Mouse (Mus musculus) c-Kit-positive CD71-positive TER-119-negative erythroid progenitor cells, embryonic 14.5 days (primary cell): ENCODE results near the gene Fgr.

Experiments
- DNase-seq: peaks from one replicate; pipeline ENCODE4 v3.0.0-alpha.2; 2013; ENCODE audit warnings: low read depth

The Fgr gene

GRCm38 (mm10) chr4:132958741-132959678, 14.9 kb upstream of the Fgr start:
- DNase-seq: no peak

- no peak for DNase-seq
Observed at GRCm38 (mm10) chr4:132959679-132960045, 14.2 kb upstream of the Fgr start.

GRCm38 (mm10) chr4:132960313-132960712, 13.6 kb upstream of the Fgr start:
- DNase-seq: no peak

GRCm38 (mm10) chr4:132960864-132961639, 12.8 kb upstream of the Fgr start:
- DNase-seq: no peak

GRCm38 (mm10) chr4:132961866-132962265, 12.0 kb upstream of the Fgr start:
- no peak for DNase-seq

GRCm38 (mm10) chr4:132962628-132963027, 11.3 kb upstream of the Fgr start:
- DNase-seq: no peak

DNA sequence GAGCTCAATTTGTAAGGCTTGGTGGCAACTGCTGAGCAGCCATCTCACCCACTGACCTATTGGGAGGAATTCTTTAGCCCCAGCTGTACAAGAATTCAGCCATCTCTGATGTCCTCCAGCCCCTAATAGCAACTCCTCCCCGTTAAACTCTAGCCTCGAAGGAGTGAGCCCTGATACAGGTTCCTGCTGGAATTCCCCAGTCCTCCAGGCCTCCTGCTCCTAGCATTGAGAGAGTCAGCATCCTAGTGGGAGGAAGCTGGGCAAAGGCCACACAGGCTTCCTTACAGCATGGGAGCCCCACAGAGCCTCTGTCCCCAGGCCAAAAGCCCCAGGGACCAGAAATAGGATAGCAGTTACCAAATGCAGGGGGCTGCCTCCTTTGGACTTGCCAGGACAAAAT, 10.5 kb upstream of the Fgr start:
- DNase-seq: no peak

DNA sequence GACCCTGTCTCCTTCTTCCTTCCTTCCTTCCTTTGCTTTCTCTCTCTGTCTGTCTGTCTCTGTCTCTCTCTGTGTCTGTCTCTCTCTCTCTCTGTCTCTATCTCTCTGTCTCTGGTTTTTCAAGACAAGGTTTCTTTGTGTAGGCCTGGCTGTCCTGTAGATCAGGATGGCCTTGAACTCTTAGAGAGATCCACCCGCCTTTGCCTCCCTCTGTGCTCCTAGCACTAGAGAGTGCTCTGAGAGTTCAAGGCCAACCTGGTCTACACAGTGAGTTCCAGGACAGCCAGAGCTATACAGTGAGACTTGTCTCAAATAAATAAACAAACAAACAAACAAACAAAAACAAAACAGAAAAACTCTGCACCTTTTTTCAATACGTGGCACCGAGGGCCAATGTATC, 9.8 kb upstream of the Fgr start:
- DNase-seq: no peak

GRCm38 (mm10) chr4:132964473-132964872, 9.4 kb upstream of the Fgr start:
- no peak for DNase-seq

- no peak for DNase-seq
Observed at GRCm38 (mm10) chr4:132968105-132968938, 5.6 kb upstream of the Fgr start.

GRCm38 (mm10) chr4:132971601-132972000, 2.3 kb upstream of the Fgr start:
- no peak for DNase-seq

- no peak for DNase-seq
Observed at GRCm38 (mm10) chr4:132972101-132972500, 1.8 kb upstream of the Fgr start.

DNA sequence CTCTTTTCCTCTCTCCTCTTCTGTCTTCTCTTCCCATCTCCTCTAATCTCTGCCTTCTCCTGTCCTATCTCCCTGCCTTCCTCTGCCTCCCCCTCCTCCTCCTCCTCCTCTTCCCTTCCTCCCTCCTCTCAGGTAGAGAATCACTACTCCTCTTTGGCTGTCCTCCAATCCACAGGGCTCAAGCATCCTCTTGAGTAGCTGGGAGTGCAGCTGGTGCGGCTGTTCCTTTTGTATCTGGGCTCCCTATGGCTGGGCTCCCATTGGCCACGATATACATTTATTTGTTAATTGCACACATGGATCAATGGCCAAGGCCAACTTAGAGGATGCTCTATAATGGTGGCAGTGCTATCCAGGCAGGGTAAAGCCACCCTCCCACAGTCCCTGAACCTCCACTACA, 1.3 kb upstream of the Fgr start:
- DNase-seq: no peak

DNA sequence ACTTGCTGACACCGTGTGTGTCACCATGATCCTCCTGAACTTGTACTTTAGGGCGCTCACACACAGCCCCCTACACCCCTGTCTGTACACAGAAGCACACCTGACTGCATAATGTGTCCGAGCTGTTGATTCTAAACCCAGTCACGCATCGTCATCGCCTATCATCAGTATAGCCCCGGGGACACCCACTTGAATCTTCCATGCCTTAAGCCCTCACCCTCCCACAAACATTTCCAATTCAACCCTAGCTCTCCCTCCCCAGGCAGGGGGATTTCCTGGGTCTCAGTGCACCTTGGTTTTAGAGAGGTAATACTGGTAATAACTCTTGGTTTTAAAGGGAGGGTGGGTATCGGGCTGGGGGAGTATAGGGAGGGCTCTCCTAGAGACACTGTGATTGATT, 709 bp upstream of the Fgr start:
- DNase-seq: no peak

- DNase-seq: no peak
Observed at GRCm38 (mm10) chr4:132974904-132975303, 1.0 kb downstream of the Fgr start.

DNA sequence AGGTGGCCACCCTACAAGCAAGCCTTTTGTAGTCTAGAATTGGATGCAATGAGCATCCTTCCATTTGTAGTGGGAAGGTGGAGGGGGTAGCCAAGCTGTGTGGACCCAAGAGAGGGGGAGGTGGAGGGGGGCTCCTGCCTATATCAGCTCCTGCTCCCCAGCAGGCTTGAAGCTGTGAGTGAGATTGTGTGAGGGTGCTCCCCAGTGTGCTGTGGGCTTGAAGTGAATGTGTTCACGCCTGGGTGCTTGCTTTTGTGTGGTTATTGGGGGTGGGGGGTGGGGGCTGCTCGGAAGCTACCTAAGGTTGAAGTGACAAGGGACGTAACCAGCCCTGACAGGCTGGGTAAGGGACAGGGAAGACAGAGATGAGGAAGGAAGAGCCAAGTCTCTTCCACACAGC, 1.9 kb downstream of the Fgr start:
- DNase-seq: no peak

GRCm38 (mm10) chr4:132976729-132977128, 2.8 kb downstream of the Fgr start:
- no peak for DNase-seq

- DNase-seq: no peak
Observed at GRCm38 (mm10) chr4:132977597-132977996, 3.7 kb downstream of the Fgr start.

DNA sequence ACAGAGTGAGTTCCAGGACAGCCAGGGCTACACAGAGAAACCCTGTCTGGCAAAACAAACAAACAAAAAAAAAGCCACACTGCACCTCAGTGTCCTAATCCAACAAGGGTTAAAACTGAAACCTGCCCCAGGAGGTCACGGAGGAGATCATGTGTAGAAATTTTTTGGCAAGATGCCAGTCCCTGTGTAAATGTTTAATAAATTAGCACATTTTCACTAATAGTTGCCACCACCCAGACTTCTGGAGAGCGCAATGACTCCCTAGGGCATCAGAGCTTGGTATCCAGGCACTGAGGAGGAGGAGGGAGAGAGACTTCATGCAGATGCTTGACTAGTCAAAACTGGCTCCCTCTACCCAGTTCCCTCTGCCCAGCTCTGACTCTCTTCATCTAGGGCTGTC, 5.3 kb downstream of the Fgr start:
- no peak for DNase-seq

DNA sequence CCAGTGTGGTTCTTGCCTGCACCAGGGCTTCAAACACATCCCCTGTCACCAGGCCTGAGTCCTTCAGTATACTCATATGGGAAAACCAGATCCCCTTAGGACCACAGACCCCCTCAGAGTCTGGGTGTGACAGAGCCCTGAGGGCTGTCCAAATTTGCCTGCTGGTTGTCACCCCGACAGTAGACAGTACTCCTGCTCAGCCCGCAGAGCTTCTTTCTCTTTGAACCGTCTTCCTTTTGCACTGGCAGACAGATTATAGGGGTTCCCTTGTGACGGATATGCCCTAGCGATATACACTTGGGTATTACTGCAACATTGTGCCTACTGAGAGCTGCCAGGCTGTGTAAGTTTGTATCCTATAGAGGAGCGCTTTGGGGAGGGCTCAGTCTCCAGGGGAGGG, 7.7 kb downstream of the Fgr start:
- no peak for DNase-seq

DNA sequence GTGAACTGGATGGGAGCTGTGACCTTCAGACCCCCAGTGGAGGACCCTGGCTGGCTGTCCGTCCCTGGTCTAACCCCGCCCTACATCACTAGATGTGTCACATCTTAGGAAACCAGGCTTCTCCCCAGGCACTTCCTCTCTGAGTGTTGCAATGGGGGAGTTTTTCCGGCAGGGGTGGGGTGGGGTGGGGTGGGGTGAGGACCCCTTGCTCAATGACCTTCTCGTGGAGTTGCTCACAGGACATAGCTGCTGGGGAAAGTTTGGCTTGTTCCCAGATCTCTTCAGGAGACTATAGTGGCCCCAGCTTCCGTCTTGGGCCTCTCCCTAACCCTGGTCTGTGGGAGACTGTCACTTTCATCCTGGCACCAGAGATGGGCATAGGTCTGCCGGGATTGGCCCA, 9.1 kb downstream of the Fgr start:
- no peak for DNase-seq
